Mouse (Mus musculus) stomach, embryonic 14.5 days (tissue): ENCODE results near the gene Pde4b. TPM values are rescaled to one million over a fixed set of nuclear protein-coding genes. Genes with fewer than 3 reads are reported as not detected.

Source experiments
- ATAC-seq: fragments of 200-750 bp; cut with Nextera tagmentation; 2 replicates; pipeline ENCODE4 v1.8.0; 2017; ENCODE audit warnings: low read depth, moderate TSS enrichment; ENCODE audit not compliant: insufficient number of reproducible peaks, insufficient read depth, low FRiP score
- H3K27ac ChIP-seq: fragments of 300-500 bp; sonication (generic); 2 replicates; pipeline ENCODE4 v1.5.1; 2014; ENCODE audit warnings: mild to moderate bottlenecking, low read length, moderate library complexity, mixed read lengths
- H3K27me3 ChIP-seq: fragments of 300-500 bp; sonication (generic); 2 replicates; pipeline ENCODE4 v1.6.1; 2014; ENCODE audit warnings: low read length, control low read depth, mixed read lengths; ENCODE audit not compliant: control insufficient read depth, insufficient read depth
- H3K36me3 ChIP-seq: fragments of 300-500 bp; sonication (generic); 2 replicates; pipeline ENCODE4 v1.6.1; 2014; ENCODE audit warnings: mild to moderate bottlenecking, control low read depth, low read length, moderate library complexity, mixed read lengths; ENCODE audit not compliant: control insufficient read depth, insufficient read depth
- H3K4me1 ChIP-seq: fragments of 300-500 bp; sonication (generic); 2 replicates; pipeline ENCODE4 v1.6.1; 2014; ENCODE audit warnings: low read length, control low read depth, mixed read lengths; ENCODE audit not compliant: control insufficient read depth, insufficient read depth
- H3K4me2 ChIP-seq: fragments of 300-500 bp; sonication (generic); replicated peaks from 2 replicates; pipeline ENCODE4 v1.6.1; 2014; ENCODE audit warnings: low read depth, low read length, control low read depth
- H3K4me3 ChIP-seq: fragments of 300-500 bp; sonication (generic); 2 replicates; pipeline ENCODE4 v1.5.1; 2014; ENCODE audit warnings: low read depth, low read length, control low read depth
- H3K9ac ChIP-seq: fragments of 300-500 bp; sonication (generic); replicated peaks from 2 replicates; pipeline ENCODE4 v1.6.1; 2014; ENCODE audit warnings: low read depth, mild to moderate bottlenecking, control low read depth, low read length, moderate library complexity, mixed read lengths
- H3K9me3 ChIP-seq: fragments of 300-500 bp; sonication (generic); 2 replicates; pipeline ENCODE4 v1.6.1; 2016; ENCODE audit warnings: low read depth, low read length, control low read depth; ENCODE audit not compliant: control insufficient read depth
- WGBS: fragments of 180-500 bp; shearing (Covaris S2); extraction: QIAGEN DNeasy Blood & Tissue Kit; methylation state at CpG from one replicate; pipeline ENCODE4 v1.1.7; 2014; 5-methylcytosine and 5-hydroxymethylcytosine counted together
- polyA plus RNA-seq: library from polyadenylated mRNA; unstranded; fragments of >200 nt; fragmentation: Nextera tagmentation; extraction: Ambion mirVana; gene quantifications from 2 replicates; pipeline ENCODE4 v1.2.1, GENCODE M21; 2014

Gene Pde4b
- polyA plus RNA-seq, 1 experiment from 2014 or later: 16.5 TPM

- no peak overlapping the region for H3K9ac ChIP-seq
- no peaks in the 10 kb centered on the region; the same call in none of the 2 replicates for H3K36me3 ChIP-seq
- H3K4me1 ChIP-seq: no peaks in the 10 kb centered on the region
- no peaks in the 10 kb centered on the region for H3K27me3 ChIP-seq
- no peaks in the 10 kb centered on the region for H3K9me3 ChIP-seq
- no peak for ATAC-seq
- WGBS: 79% methylated on average over 3 of the region's 3 CpGs
- no peak overlapping the region for H3K4me2 ChIP-seq
- no peak overlapping the region for H3K4me3 ChIP-seq
- no peak overlapping the region for H3K27ac ChIP-seq
These were observed 507.2 kb downstream of the Pde4b start for GRCm38 (mm10) chr4:102594506-102594905.

- Histone ChIP-seq H3K9ac (no peak overlapping the region), H3K4me1 (no peaks in the 10 kb centered on the region), H3K4me3 (no peak overlapping the region), H3K9me3 (no peaks in the 10 kb centered on the region), H3K4me2 (no peak overlapping the region), H3K27me3 (no peaks in the 10 kb centered on the region), H3K36me3 (peaks cover 7% of the 10 kb centered on the region), H3K27ac (no peak overlapping the region)
- WGBS: 47% methylated on average over 3 of the region's 3 CpGs
- ATAC-seq: no peak
These were observed 516.6 kb downstream of the Pde4b start for GRCm38 (mm10) chr4:102603968-102604367.

GRCm38 (mm10) chr4:102605231-102605630 is 517.9 kb downstream of the Pde4b start:
- no peak overlapping the region for H3K9ac ChIP-seq
- 87% methylated on average over 8 of the region's 8 CpGs for WGBS
- no peak overlapping the region for H3K4me3 ChIP-seq
- no peaks in the 10 kb centered on the region for H3K9me3 ChIP-seq
- no peaks in the 10 kb centered on the region for H3K4me1 ChIP-seq
- no peak for ATAC-seq
- H3K27me3 ChIP-seq: no peaks in the 10 kb centered on the region
- H3K27ac ChIP-seq: no peak overlapping the region
- peaks cover 5% of the 10 kb centered on the region; the same call in 1 of the 2 replicates for H3K36me3 ChIP-seq
- H3K4me2 ChIP-seq: no peak overlapping the region

GRCm38 (mm10) chr4:102605722-102606341 is 518.5 kb downstream of the Pde4b start:
- Histone ChIP-seq H3K4me1 (no peaks in the 10 kb centered on the region), H3K27me3 (no peaks in the 10 kb centered on the region), H3K4me2 (no peak overlapping the region), H3K36me3 (peaks cover 4% of the 10 kb centered on the region; the same call in 1 of the 2 replicates), H3K9me3 (no peaks in the 10 kb centered on the region), H3K4me3 (no peak overlapping the region), H3K27ac (no peak overlapping the region), H3K9ac (no peak overlapping the region)
- 86% methylated on average over 4 of the region's 4 CpGs for WGBS
- no peak for ATAC-seq

GRCm38 (mm10) chr4:102606825-102607224 is 519.5 kb downstream of the Pde4b start:
- ATAC-seq: no peak
- H3K4me1 ChIP-seq: no peaks in the 10 kb centered on the region
- no peak overlapping the region for H3K4me3 ChIP-seq
- peaks cover 4% of the 10 kb centered on the region; the same call in 1 of the 2 replicates for H3K36me3 ChIP-seq
- WGBS: 92% methylated on average over 8 of the region's 8 CpGs
- no peak overlapping the region for H3K27ac ChIP-seq
- no peak overlapping the region for H3K4me2 ChIP-seq
- no peak overlapping the region for H3K9ac ChIP-seq
- no peaks in the 10 kb centered on the region for H3K27me3 ChIP-seq
- no peaks in the 10 kb centered on the region for H3K9me3 ChIP-seq

- no peak overlapping the region for H3K4me3 ChIP-seq
- no peak overlapping the region for H3K4me2 ChIP-seq
- H3K4me1 ChIP-seq: no peaks in the 10 kb centered on the region
- ATAC-seq: no peak
- WGBS: 90% methylated on average over 7 of the region's 7 CpGs
- H3K27ac ChIP-seq: no peak overlapping the region
- H3K36me3 ChIP-seq: peaks cover 4% of the 10 kb centered on the region; the same call in 1 of the 2 replicates
- no peaks in the 10 kb centered on the region for H3K9me3 ChIP-seq
- no peak overlapping the region for H3K9ac ChIP-seq
- H3K27me3 ChIP-seq: no peaks in the 10 kb centered on the region
These were observed 520.5 kb downstream of the Pde4b start for GRCm38 (mm10) chr4:102607744-102608416.

- ATAC-seq: no peak
- Histone ChIP-seq H3K4me2 (no peak overlapping the region), H3K4me1 (no peaks in the 10 kb centered on the region), H3K36me3 (no peaks in the 10 kb centered on the region), H3K4me3 (no peak overlapping the region), H3K9me3 (no peaks in the 10 kb centered on the region), H3K27me3 (no peaks in the 10 kb centered on the region), H3K27ac (no peak overlapping the region), H3K9ac (no peak overlapping the region)
- WGBS: 94% methylated on average over 4 of the region's 4 CpGs
These were observed 525.3 kb downstream of the Pde4b start for GRCm38 (mm10) chr4:102612596-102612995.

- Histone ChIP-seq H3K27me3 (no peaks in the 10 kb centered on the region), H3K36me3 (no peaks in the 10 kb centered on the region), H3K9me3 (no peaks in the 10 kb centered on the region), H3K27ac (no peak overlapping the region), H3K4me1 (no peaks in the 10 kb centered on the region), H3K4me2 (no peak overlapping the region), H3K9ac (no peak overlapping the region), H3K4me3 (no peak overlapping the region)
- 53% methylated on average over 4 of the region's 4 CpGs for WGBS
- no peak for ATAC-seq
These were observed 530.4 kb downstream of the Pde4b start for GRCm38 (mm10) chr4:102617774-102618173.
